Mouse (Mus musculus) limb, embryonic 13.5 days (tissue): ENCODE data around the gene Mrpl21. TPM values are rescaled to one million over a fixed set of nuclear protein-coding genes. Genes with fewer than 3 reads are reported as not detected.

Experiments
- ATAC-seq: fragments of 200-750 bp; cut with Nextera tagmentation; 2 replicates; pipeline ENCODE4 v1.8.0; 2017; ENCODE audit warnings: low read depth, moderate number of reproducible peaks, moderate TSS enrichment; ENCODE audit not compliant: low FRiP score
- H3K27ac ChIP-seq: fragments of 300-500 bp; sonication (generic); 2 replicates; pipeline ENCODE4 v1.5.1; 2015; ENCODE audit warnings: inconsistent platforms, mild to moderate bottlenecking, moderate library complexity
- H3K27me3 ChIP-seq: fragments of 300-500 bp; sonication (generic); 2 replicates; pipeline ENCODE4 v1.6.1; 2015; ENCODE audit warnings: mild to moderate bottlenecking, inconsistent platforms
- H3K36me3 ChIP-seq: fragments of 300-500 bp; sonication (generic); 2 replicates; pipeline ENCODE4 v1.6.1; 2015; ENCODE audit warnings: inconsistent platforms, mild to moderate bottlenecking, moderate library complexity
- H3K4me1 ChIP-seq: fragments of 300-500 bp; sonication (generic); 2 replicates; pipeline ENCODE4 v1.6.1; 2015; ENCODE audit warnings: inconsistent platforms
- H3K4me2 ChIP-seq: fragments of 300-500 bp; sonication (generic); replicated peaks from 2 replicates; pipeline ENCODE4 v1.6.1; 2015; ENCODE audit warnings: inconsistent platforms, mild to moderate bottlenecking, moderate library complexity
- H3K4me3 ChIP-seq: fragments of 300-500 bp; sonication (generic); 2 replicates; pipeline ENCODE4 v1.5.1; 2015; ENCODE audit warnings: moderate library complexity, mild to moderate bottlenecking, inconsistent platforms
- H3K9ac ChIP-seq: fragments of 300-500 bp; sonication (generic); 2 replicates; pipeline ENCODE4 v1.6.1; 2015; ENCODE audit warnings: mild to moderate bottlenecking, inconsistent platforms
- H3K9me3 ChIP-seq: fragments of 300-500 bp; sonication (generic); 2 replicates; pipeline ENCODE4 v1.6.1; 2016; ENCODE audit warnings: inconsistent platforms
- whole genome bisulfite sequencing: fragments of 180-500 bp; shearing (Covaris S2); methylation state at CpG from one replicate; pipeline ENCODE4 v1.1.7; 2015; 5-methylcytosine and 5-hydroxymethylcytosine counted together
- polyA plus RNA-seq: library from polyadenylated mRNA; unstranded; fragments of >200 nt; fragmentation: Nextera tagmentation; extraction: Ambion mirVana; gene quantifications from 2 replicates; pipeline ENCODE4 v1.2.1, GENCODE M21; 2015

Mrpl21 gene
- polyA plus RNA-seq, 1 experiment from 2014 or later, result 136 TPM

DNA sequence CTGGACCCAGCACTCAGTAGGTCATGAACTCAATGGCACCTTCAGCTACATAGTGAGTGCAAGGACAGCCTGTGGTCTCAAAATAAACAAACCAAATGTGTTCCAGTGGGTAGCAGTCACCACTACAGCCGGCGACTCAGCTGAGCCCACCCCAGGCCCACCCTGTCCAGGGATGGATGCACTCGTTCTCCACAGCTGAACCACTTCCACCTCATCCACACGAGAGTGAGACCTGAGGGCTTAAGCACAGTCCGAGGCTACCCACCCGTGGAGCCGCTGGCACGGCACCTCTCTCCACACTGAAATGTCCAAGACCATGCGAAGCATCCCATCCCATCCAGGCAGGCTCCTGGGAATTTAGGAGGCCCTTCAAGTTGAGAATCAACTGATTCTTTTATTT lies 13.4 kb upstream of the Mrpl21 start:
- peaks cover 100% of the 10 kb centered on the region for H3K36me3 ChIP-seq
- H3K4me2 ChIP-seq, result no peak overlapping the region
- no peaks in the 10 kb centered on the region for H3K4me1 ChIP-seq
- 93% methylated on average over 9 of the region's 9 CpGs for WGBS
- no peak overlapping the region for H3K4me3 ChIP-seq
- no peak overlapping the region for H3K9ac ChIP-seq
- H3K27me3 ChIP-seq, result no peaks in the 10 kb centered on the region
- no peak overlapping the region for H3K27ac ChIP-seq
- no peak for ATAC-seq
- no peaks in the 10 kb centered on the region for H3K9me3 ChIP-seq

DNA sequence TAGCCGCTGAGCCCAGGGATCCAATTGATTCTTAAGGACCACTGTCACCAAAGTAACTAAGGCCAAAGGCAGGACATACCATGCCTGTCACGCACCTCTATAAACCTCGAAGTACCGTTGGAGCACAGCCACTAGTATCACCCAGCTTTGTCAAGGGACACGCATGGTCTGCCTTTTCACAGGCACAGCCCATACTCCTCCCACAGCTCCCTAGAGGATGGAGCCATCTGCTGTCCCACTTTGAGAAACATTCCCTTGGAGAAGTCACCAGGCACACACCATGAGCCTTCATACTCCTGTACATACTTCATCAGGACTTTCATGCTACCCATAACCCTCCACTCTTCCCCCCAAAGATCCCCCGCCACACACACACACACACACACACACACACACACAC lies 12.9 kb upstream of the Mrpl21 start:
- H3K36me3 ChIP-seq, result peaks cover 100% of the 10 kb centered on the region
- no peaks in the 10 kb centered on the region for H3K9me3 ChIP-seq
- H3K27ac ChIP-seq, result no peak overlapping the region
- H3K9ac ChIP-seq, result no peak overlapping the region
- no peak for ATAC-seq
- no peak overlapping the region for H3K4me2 ChIP-seq
- H3K27me3 ChIP-seq, result no peaks in the 10 kb centered on the region
- no peak overlapping the region for H3K4me3 ChIP-seq
- no peaks in the 10 kb centered on the region for H3K4me1 ChIP-seq
- 93% methylated on average over 6 of the region's 6 CpGs for WGBS

DNA sequence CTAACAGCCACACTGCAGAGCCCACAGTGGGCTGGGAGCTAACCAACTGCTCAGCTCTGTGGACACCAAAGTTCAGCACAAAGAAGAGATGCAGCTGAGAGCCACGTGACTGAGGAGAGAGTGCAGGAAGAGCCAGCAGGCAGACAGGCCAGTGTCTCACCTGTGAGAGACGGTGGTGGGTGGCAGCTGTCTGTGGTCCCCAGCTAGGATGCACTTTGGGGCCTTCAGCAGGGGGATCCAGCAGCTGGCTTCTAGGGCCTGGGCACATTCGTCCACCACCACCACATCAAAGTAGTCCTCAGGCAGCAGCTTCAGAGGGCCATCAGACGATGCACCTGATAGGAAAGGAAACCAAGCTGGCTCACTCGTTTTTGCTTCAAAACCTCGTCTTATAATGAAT lies 11.3 kb upstream of the Mrpl21 start:
- ATAC-seq, result no peak
- Histone ChIP-seq H3K4me1 (no peaks in the 10 kb centered on the region), H3K36me3 (peaks cover 99% of the 10 kb centered on the region), H3K4me2 (no peak overlapping the region), H3K4me3 (no peak overlapping the region), H3K9me3 (no peaks in the 10 kb centered on the region), H3K27me3 (no peaks in the 10 kb centered on the region), H3K9ac (no peak overlapping the region), H3K27ac (no peak overlapping the region)
- 85% methylated on average over 6 of the region's 6 CpGs for WGBS

DNA sequence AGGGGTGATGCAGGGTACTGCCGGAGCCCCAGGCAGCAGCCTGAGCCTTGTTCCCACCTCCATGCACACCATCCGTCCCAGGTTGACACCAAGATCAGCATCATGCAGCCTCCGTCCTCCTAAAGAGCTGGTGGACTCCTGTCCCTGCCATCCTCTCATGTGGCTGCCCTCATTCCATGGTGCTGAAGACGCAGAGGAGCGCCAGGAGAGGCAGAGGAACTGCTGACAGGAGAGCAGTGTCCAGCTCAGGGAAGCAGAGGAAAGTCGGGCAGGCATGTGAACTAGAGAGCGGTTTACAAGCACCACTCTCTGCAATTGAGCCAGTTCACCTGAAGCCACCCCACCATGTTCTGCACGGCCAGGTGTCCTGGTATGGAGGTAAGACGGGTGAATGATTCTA lies 9.4 kb upstream of the Mrpl21 start:
- no peak overlapping the region for H3K27ac ChIP-seq
- no peak for ATAC-seq
- no peaks in the 10 kb centered on the region for H3K27me3 ChIP-seq
- H3K4me1 ChIP-seq, result no peaks in the 10 kb centered on the region
- H3K36me3 ChIP-seq, result peaks cover 99% of the 10 kb centered on the region
- no peak overlapping the region for H3K4me3 ChIP-seq
- H3K9ac ChIP-seq, result no peak overlapping the region
- no peak overlapping the region for H3K4me2 ChIP-seq
- no peaks in the 10 kb centered on the region for H3K9me3 ChIP-seq
- 90% methylated on average over 9 of the region's 9 CpGs for WGBS

DNA sequence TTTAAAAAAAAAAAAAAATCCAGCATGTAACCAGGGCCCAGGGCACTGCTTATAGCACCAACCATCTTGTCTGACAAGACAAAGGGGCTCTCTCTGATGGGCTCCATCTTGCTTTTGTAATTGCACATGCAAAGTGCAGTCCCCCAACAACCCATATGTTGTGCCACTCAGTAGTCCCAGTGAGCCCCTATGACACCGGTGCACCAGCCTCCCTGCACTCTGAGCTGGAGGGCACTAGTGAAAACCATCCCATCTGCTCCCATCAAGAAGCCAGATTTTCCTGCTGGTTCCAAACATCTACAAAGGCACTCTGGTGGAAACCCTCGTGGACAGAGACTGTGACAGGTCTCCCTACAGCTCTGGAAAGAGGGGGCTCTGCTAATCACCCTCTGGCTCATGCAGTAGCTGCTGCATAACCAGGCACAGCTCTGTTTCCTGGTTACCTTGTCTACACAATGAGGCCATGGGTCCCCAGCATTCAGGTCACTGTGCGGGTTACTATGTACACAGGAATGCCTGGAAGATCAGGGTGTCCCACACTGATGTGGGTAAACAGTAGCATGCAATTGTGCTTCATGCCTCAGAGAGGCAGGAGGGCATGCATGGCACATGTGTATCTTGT lies 6.8 kb upstream of the Mrpl21 start:
- H3K36me3 ChIP-seq, result peaks cover 97% of the 10 kb centered on the region
- no peak for ATAC-seq
- no peaks in the 10 kb centered on the region for H3K27me3 ChIP-seq
- no peak overlapping the region for H3K27ac ChIP-seq
- no peak overlapping the region for H3K4me2 ChIP-seq
- 88% methylated on average over 3 of the region's 3 CpGs for WGBS
- no peaks in the 10 kb centered on the region for H3K4me1 ChIP-seq
- H3K9me3 ChIP-seq, result no peaks in the 10 kb centered on the region
- no peak overlapping the region for H3K4me3 ChIP-seq
- H3K9ac ChIP-seq, result no peak overlapping the region

DNA sequence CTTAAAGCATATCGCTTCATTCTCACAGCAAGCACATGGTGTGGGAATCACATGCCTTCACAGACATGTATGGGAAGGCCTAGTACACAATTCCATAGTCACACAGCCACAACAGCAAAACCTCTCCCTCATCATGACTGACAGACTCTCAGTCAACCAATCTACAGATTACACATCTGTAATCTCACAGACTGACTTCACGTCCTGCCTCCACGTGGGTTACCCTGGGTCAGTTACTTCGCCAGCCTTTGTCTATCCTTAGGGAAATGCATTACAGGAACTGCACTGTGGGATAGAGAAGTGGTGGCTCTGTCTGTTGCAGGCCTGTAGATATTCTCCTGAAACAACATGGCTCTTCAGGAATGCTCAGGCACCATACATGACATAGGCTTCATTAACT lies 815 bp upstream of the Mrpl21 start:
- Histone ChIP-seq H3K27ac (no peak overlapping the region), H3K4me2 (peak overlapping the region; percentile 81), H3K4me3 (peak overlapping the region; percentile 87), H3K9ac (peak overlapping the region; percentile 89), H3K4me1 (peaks cover 21% of the 10 kb centered on the region), H3K27me3 (no peaks in the 10 kb centered on the region), H3K36me3 (peaks cover 63% of the 10 kb centered on the region), H3K9me3 (no peaks in the 10 kb centered on the region)
- 70% methylated on average over 4 of the region's 4 CpGs for WGBS
- ATAC-seq, result no peak

DNA sequence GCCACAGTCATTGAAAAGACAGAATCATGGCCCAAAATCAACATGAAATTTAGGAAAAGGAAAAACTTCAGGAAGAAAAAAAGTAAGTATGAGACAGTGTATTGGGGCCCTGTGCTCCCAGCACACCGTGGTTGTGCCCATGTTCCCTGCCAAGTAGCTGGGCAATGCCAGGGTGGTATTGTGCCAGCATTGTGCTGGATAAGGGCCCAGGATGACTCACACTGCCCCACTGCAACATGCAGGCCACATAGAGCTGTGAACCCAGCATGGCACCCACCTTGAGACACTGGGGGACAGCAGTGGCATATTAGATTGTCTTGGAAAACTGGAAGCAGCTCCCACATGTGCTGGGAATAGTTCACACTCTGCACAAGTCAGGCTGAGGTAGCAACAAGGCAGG lies 6.3 kb downstream of the Mrpl21 start:
- WGBS, result 90% methylated on average over 1 of the region's 1 CpGs
- H3K4me1 ChIP-seq, result peaks cover 1% of the 10 kb centered on the region; the same call in 1 of the 2 replicates
- no peak overlapping the region for H3K27ac ChIP-seq
- no peak overlapping the region for H3K4me3 ChIP-seq
- H3K27me3 ChIP-seq, result no peaks in the 10 kb centered on the region
- ATAC-seq, result no peak
- no peak overlapping the region for H3K9ac ChIP-seq
- H3K36me3 ChIP-seq, result peaks cover 79% of the 10 kb centered on the region
- no peaks in the 10 kb centered on the region for H3K9me3 ChIP-seq
- H3K4me2 ChIP-seq, result no peak overlapping the region

DNA sequence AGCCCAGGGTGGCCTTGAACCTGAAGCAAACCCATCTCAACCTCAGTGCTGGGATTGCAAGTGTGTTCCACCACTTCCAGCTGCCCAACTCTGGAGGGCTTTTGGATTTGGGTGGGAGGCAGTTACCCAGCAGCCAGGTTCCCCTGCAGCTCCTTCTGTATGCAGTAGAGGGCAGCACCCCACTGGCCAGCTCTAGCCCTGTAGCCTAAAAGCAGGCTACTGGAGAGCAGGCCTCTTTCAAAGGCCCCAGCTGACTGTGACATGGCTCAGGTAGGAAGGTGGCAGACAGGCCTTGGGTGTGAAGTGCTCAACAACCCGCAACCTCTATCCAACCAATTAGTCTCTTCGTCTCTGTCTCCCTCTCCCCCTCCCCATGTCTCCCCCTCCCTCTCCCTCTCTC lies 9.3 kb downstream of the Mrpl21 start:
- Histone ChIP-seq H3K27ac (no peak overlapping the region), H3K9me3 (no peaks in the 10 kb centered on the region), H3K27me3 (no peaks in the 10 kb centered on the region), H3K9ac (no peak overlapping the region), H3K4me3 (no peak overlapping the region), H3K4me2 (no peak overlapping the region), H3K36me3 (peaks cover 60% of the 10 kb centered on the region), H3K4me1 (no peaks in the 10 kb centered on the region)
- peak; percentile 44; the same call in 1 of the 2 replicates for ATAC-seq
- 39% methylated on average over 2 of the region's 2 CpGs for WGBS

DNA sequence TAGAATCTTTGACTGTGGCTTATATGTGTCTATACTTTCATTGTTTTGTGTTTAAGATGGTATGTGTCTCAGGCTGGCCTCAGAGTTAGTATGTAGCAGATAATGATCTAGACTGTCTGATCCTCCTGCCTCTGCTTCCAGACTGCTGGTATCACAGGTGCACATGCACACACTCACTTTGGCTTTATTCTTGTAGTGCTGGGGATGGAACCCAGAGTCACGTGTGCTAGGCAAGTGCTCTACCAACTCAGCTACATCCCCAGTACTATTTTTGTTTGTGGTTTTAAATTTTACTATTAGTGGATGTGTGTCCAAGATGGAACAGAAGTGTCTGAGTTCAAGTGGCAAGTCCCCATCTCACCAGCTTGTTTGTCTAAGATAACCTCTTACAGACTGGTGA lies 10.3 kb downstream of the Mrpl21 start:
- peaks cover 52% of the 10 kb centered on the region for H3K36me3 ChIP-seq
- no peak overlapping the region for H3K9ac ChIP-seq
- ATAC-seq, result no peak
- H3K4me2 ChIP-seq, result no peak overlapping the region
- no peaks in the 10 kb centered on the region for H3K27me3 ChIP-seq
- H3K4me1 ChIP-seq, result no peaks in the 10 kb centered on the region
- WGBS, result 87% methylated on average over 1 of the region's 1 CpGs
- no peaks in the 10 kb centered on the region for H3K9me3 ChIP-seq
- H3K27ac ChIP-seq, result no peak overlapping the region
- H3K4me3 ChIP-seq, result no peak overlapping the region

DNA sequence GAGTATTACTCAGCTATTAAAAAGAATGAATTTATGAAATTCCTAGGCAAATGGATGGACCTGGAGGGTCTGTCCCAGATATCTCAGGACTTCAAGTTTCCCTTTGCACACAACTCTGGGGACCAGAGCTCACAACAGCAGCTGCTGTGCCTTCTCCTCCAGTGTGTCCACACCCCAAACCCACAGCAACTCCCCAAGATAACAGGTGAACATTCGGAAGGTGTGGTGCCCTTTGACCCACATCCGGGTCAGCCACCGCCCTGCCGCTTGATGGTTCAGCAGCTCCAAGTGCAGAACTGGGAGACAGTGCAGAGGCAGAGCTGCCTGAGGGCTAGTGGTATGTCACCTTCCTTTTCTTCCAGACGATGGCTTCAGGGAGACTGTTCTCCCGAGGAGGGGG lies 12.5 kb downstream of the Mrpl21 start:
- ATAC-seq, result no peak
- H3K36me3 ChIP-seq, result peaks cover 30% of the 10 kb centered on the region
- no peak overlapping the region for H3K27ac ChIP-seq
- 91% methylated on average over 6 of the region's 6 CpGs for WGBS
- H3K9me3 ChIP-seq, result no peaks in the 10 kb centered on the region
- no peak overlapping the region for H3K4me2 ChIP-seq
- no peaks in the 10 kb centered on the region for H3K27me3 ChIP-seq
- no peak overlapping the region for H3K4me3 ChIP-seq
- no peak overlapping the region for H3K9ac ChIP-seq
- H3K4me1 ChIP-seq, result no peaks in the 10 kb centered on the region

DNA sequence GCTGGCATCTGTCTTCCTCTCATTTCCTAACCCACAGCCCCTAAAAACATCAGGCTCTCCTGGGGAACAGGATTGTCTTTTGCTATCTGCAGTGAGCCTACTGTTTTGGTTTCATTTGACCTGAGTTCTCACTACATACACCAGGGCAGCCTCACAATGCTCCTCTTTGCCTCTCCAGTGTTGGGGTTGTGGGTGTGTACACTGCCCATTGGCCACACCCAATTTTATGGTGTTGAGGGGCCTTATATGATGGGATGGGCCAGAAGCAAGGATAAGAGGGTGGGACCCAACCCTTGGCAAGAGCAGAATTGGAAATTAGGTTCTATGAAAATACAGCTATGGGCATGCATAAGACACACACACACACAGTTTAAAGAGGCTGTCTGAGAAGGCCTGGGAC lies 14.3 kb downstream of the Mrpl21 start:
- H3K9ac ChIP-seq, result no peak overlapping the region
- H3K27me3 ChIP-seq, result no peaks in the 10 kb centered on the region
- no peak for ATAC-seq
- no peak overlapping the region for H3K4me3 ChIP-seq
- no peak overlapping the region for H3K4me2 ChIP-seq
- H3K9me3 ChIP-seq, result no peaks in the 10 kb centered on the region
- H3K4me1 ChIP-seq, result no peaks in the 10 kb centered on the region
- no peak overlapping the region for H3K27ac ChIP-seq
- H3K36me3 ChIP-seq, result peaks cover 16% of the 10 kb centered on the region

DNA sequence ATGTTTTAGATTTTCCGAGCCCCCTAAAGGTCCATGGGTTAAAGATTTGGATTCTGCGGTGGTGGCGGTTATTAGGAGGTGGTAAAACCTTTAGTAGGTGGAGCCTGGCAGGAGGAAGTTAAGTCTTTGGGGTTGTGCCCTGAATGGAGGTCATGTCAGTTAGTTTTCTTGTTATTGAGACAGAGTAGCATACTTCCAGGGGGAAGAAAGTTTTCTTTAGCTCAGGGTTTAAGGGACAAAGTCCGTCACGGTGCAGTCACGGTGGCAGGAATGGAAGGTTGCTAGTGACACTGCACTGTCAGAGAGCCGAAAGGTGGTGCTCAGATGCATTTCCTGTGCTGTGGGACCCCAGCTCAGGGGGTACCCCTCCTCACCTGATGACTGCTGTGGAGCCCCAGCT lies 15.1 kb downstream of the Mrpl21 start:
- Histone ChIP-seq H3K9ac (no peak overlapping the region), H3K4me1 (no peaks in the 10 kb centered on the region), H3K9me3 (no peaks in the 10 kb centered on the region), H3K4me2 (no peak overlapping the region), H3K27ac (no peak overlapping the region), H3K27me3 (no peaks in the 10 kb centered on the region), H3K36me3 (peaks cover 11% of the 10 kb centered on the region), H3K4me3 (no peak overlapping the region)
- 76% methylated on average over 7 of the region's 7 CpGs for WGBS
- no peak for ATAC-seq

DNA sequence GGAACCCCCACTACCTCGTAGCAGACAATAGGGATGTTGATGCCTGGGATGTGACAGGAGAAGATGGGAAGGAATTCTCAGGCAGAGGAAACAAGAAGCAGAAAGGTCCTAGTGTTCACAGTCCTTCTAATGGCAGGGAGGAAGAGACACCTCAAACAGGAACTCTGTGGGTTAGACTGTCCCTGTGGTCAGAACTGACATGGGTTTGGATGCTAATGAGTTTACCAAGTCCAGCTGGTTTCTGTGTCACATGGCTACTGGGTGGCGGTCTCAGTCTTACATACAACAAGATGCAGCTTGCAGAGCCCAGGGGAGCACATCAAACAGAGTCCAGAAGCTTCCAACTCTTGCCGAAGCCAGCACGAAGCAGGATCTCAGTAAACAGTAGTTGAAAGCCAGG lies 21.3 kb downstream of the Mrpl21 start:
- Histone ChIP-seq H3K27ac (no peak overlapping the region), H3K27me3 (no peaks in the 10 kb centered on the region), H3K9ac (no peak overlapping the region), H3K4me1 (no peaks in the 10 kb centered on the region), H3K36me3 (no peaks in the 10 kb centered on the region), H3K4me2 (no peak overlapping the region), H3K9me3 (no peaks in the 10 kb centered on the region), H3K4me3 (no peak overlapping the region)
- ATAC-seq, result no peak
- WGBS, result 60% methylated on average over 4 of the region's 4 CpGs
